Mouse (Mus musculus): Measurements from ENCODE around the gene Scn3b. TPM values are rescaled to one million over a fixed set of nuclear protein-coding genes. Genes with fewer than 3 reads are reported as not detected.

The Scn3b gene
- polyA plus RNA-seq, 1 experiment from 2014 or later, result 86.5 TPM

DNA sequence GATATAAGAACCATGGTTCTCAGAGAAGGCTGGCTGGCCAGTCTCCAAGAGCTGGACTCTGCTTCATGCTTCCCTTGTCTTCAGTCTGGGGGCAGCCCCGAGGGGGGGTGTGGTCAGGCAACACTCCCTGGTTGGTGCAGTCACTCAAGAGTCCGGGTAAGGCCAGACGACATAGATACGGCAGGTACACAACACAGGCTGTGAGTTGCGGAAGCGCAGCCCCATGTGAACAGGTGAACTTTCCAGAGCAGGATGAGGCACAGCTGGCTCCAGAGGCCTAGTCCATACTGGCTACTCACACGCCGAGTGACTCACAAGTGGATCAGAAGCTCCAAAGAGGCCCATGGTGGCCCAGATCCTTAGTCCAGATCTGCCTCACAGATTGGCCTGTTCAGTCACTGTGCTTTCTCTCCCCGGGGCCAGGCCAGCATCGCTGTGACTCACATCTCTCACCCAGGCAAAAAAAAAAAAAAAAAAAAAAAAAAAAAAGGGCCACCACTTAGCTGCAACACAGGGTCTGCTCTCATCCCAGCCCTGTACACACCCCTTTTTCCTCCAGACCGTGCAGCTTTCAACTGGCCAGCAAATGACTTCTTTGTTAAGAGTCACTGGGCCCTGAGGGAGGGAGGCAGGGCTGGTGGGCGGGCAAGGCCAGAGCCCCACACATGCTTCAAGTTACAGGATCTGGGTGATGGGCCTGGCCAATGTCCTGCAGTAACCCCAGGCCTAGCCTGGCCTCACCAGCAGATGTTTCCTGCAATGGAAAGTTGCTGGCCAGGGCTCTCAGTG lies 52.1 kb downstream of the Scn3b start:
- no peaks in the 10 kb centered on the region for H3K4me1 ChIP-seq (replicated peaks)
- no peaks in the 10 kb centered on the region for H3K27me3 ChIP-seq
- 50% methylated on average over 12 of the region's 12 CpGs for WGBS
- H3K27ac ChIP-seq, result no peak overlapping the region
- no peaks in the 10 kb centered on the region for H3K9me3 ChIP-seq
- peaks cover 24% of the 10 kb centered on the region for H3K36me3 ChIP-seq
- H3K4me3 ChIP-seq (replicated peaks), result no peak overlapping the region
- ATAC-seq, result 0 out of 2 replicates have a peak, but pooled peaks have one; percentile 25
- H3K9ac ChIP-seq (replicated peaks), result no peak overlapping the region
- no peak overlapping the region for H3K4me2 ChIP-seq (replicated peaks)

GRCm38 (mm10) chr9:40321668-40322003 lies 52.6 kb downstream of the Scn3b start:
- Histone ChIP-seq H3K4me2 (replicated peaks) (no peak overlapping the region), H3K27me3 (no peaks in the 10 kb centered on the region), H3K9me3 (no peaks in the 10 kb centered on the region), H3K4me3 (replicated peaks) (no peak overlapping the region), H3K36me3 (peaks cover 26% of the 10 kb centered on the region), H3K4me1 (replicated peaks) (no peaks in the 10 kb centered on the region), H3K9ac (replicated peaks) (no peak overlapping the region), H3K27ac (no peak overlapping the region)
- no peak for ATAC-seq
- WGBS, result 87% methylated on average over 3 of the region's 3 CpGs

DNA sequence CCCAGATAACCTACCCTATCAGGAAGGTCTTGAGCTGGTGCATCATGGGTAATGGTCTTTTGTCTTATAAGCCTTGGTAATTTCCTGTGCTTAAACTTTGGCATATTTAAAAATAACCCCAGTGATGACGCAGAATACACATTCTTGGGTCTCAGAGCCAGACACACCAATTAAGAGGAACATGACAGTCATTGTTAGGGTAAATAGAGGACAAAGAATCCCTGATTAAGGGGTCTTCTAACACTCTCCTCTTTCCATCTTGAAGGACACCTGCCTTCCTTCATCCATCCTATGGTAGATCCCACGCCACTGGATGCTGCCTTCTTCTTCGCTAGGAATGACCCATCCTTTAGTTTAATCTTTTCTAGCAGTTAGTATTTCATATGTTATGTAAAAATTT lies 53.4 kb downstream of the Scn3b start:
- peaks cover 24% of the 10 kb centered on the region for H3K36me3 ChIP-seq
- no peak overlapping the region for H3K4me2 ChIP-seq (replicated peaks)
- no peak overlapping the region for H3K4me3 ChIP-seq (replicated peaks)
- no peak overlapping the region for H3K9ac ChIP-seq (replicated peaks)
- no peak overlapping the region for H3K27ac ChIP-seq
- 97% methylated on average over 3 of the region's 3 CpGs for WGBS
- H3K9me3 ChIP-seq, result no peaks in the 10 kb centered on the region
- H3K27me3 ChIP-seq, result no peaks in the 10 kb centered on the region
- H3K4me1 ChIP-seq (replicated peaks), result no peaks in the 10 kb centered on the region
- no peak for ATAC-seq

DNA sequence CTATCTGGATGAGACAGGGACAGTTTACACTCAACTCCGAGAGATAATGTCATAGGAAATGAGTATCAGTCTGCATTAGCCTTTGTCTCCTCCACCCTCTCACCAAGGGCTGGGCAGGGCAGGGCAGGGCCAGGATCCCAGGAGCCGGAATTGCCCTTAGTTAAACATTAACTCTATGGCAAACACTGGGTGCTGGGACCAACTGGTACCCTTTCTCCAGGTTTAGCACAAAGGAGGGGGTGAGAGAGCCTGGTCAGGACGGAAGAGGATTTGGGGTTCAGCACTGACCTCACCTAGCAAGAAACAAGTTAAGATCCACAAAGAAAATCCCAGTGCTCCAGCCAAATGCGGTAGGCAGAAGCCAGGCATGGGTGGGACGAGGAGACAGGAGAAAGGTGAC lies 54.2 kb downstream of the Scn3b start:
- ATAC-seq, result no peak
- Histone ChIP-seq H3K9me3 (no peaks in the 10 kb centered on the region), H3K36me3 (peaks cover 28% of the 10 kb centered on the region), H3K4me1 (replicated peaks) (no peaks in the 10 kb centered on the region), H3K4me3 (replicated peaks) (no peak overlapping the region), H3K27me3 (no peaks in the 10 kb centered on the region), H3K27ac (no peak overlapping the region), H3K4me2 (replicated peaks) (no peak overlapping the region), H3K9ac (replicated peaks) (no peak overlapping the region)
- WGBS, result 94% methylated on average over 5 of the region's 5 CpGs

DNA sequence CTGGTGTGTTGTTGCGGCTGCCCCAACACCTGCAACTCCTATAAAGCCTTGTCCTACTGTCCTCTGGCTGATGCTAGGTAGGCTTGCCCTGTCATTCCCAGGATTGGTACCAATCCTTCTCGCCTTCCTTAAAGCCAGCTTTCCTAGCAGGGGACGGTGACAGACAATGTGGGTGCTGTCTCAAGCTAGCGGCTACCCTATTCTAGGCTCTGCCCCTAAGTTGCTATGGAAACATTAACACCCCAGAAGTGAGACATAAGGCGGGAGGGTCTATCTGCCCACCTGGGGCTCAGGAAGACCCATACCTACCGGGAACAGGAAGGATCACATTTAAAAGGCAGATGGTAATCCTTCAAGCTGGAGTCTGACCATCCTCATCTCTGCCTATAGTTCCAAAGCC lies 54.8 kb downstream of the Scn3b start:
- Histone ChIP-seq H3K27ac (no peak overlapping the region), H3K4me2 (replicated peaks) (no peak overlapping the region), H3K4me3 (replicated peaks) (no peak overlapping the region), H3K4me1 (replicated peaks) (no peaks in the 10 kb centered on the region), H3K9ac (replicated peaks) (no peak overlapping the region), H3K36me3 (peaks cover 32% of the 10 kb centered on the region), H3K9me3 (no peaks in the 10 kb centered on the region), H3K27me3 (no peaks in the 10 kb centered on the region)
- WGBS, result 84% methylated on average over 6 of the region's 6 CpGs
- no peak for ATAC-seq

DNA sequence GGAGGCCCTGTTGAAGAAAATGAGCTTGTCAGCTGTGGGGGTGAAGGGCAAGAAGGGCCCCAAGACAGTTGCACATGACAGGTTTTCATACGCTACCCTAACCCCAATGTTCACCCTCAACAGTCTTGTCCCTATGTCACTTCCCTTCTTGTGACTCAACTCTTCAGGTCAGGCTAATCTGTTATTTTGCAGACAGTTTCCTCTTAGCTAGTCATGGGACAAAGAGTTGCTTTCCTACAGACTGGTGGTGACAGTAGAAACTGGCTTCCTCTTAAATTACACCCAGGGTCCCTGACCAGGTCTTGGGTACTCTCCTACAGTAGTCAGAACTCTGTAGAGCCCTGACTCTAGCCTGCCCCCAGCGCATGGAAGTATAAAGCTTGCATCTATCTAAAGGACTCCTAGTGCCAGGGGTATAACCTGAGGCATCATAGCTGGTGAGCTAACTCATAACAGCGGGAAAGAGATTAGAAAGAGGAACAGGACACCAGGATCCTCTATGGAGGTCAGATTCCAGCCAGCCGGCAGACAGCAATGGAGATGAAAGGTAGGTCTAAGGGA lies 55.3 kb downstream of the Scn3b start:
- WGBS, result 89% methylated on average over 4 of the region's 4 CpGs
- H3K36me3 ChIP-seq, result peaks cover 32% of the 10 kb centered on the region
- H3K9ac ChIP-seq (replicated peaks), result no peak overlapping the region
- H3K9me3 ChIP-seq, result no peaks in the 10 kb centered on the region
- H3K27ac ChIP-seq, result no peak overlapping the region
- H3K4me1 ChIP-seq (replicated peaks), result no peaks in the 10 kb centered on the region
- no peaks in the 10 kb centered on the region for H3K27me3 ChIP-seq
- no peak overlapping the region for H3K4me3 ChIP-seq (replicated peaks)
- H3K4me2 ChIP-seq (replicated peaks), result no peak overlapping the region
- ATAC-seq, result no peak

DNA sequence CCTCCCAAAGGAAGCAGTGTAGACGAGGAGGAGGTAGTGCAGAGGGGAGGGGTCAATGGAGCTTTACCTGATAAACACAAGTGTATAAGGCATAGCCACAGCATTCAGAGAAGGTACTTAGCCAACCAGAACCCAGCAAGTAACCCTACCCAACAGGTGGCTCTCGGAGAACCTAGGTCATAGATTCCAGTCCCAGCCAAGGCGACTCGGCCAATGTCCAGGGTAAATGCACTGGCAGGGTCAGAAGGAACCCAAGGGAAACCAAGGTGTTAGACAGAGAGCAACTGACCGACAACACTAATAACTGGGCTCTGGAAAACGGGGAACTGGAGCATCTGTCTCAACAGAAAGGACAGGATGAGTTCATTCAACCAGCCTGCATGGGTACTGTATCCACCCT lies 55.8 kb downstream of the Scn3b start:
- H3K27me3 ChIP-seq, result no peaks in the 10 kb centered on the region
- peaks cover 32% of the 10 kb centered on the region for H3K36me3 ChIP-seq
- no peak overlapping the region for H3K27ac ChIP-seq
- H3K4me2 ChIP-seq (replicated peaks), result no peak overlapping the region
- no peak for ATAC-seq
- no peak overlapping the region for H3K4me3 ChIP-seq (replicated peaks)
- no peaks in the 10 kb centered on the region for H3K9me3 ChIP-seq
- H3K4me1 ChIP-seq (replicated peaks), result no peaks in the 10 kb centered on the region
- no peak overlapping the region for H3K9ac ChIP-seq (replicated peaks)
- 92% methylated on average over 6 of the region's 6 CpGs for WGBS

DNA sequence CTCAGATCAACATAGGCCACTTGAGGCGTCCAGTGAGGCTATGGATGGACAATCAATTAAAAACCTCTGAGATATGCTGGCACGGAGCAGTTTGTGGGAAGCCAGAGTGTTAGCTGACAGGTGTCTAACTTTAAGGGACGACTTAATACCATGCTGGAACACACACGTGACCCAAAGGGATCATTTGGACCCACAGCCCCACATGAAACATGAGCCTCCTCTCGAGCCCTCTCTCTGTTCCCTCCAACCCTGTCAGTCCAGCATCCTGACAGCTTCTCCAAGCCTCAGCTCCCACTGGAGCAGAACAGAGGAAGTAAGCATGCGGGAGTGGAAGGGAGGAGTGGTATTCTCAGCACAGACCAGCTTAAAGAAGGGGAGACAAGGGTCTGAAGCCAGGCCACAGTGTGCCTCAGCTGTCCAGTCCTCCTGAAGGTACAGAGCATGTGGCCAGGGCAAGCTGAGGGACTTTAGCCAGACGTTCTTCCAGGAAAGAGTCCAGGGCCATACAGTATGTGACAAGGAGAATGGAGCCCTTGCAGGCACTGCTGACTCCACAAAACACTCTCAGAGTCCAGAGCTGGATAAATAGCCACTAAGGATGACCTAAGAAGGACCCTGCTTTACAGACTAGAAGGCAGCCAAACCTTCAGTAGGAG lies 57.4 kb downstream of the Scn3b start:
- Histone ChIP-seq H3K27me3 (no peaks in the 10 kb centered on the region), H3K9ac (replicated peaks) (no peak overlapping the region), H3K4me1 (replicated peaks) (0 out of 2 replicates have a peak, but pooled peaks cover 3% of the 10 kb centered on the region), H3K4me3 (replicated peaks) (no peak overlapping the region), H3K36me3 (peaks cover 37% of the 10 kb centered on the region), H3K9me3 (no peaks in the 10 kb centered on the region), H3K27ac (no peak overlapping the region), H3K4me2 (replicated peaks) (no peak overlapping the region)
- ATAC-seq, result no peak
- 67% methylated on average over 7 of the region's 7 CpGs for WGBS

GRCm38 (mm10) chr9:40330609-40331382 lies 61.8 kb downstream of the Scn3b start:
- no peaks in the 10 kb centered on the region for H3K27me3 ChIP-seq

DNA sequence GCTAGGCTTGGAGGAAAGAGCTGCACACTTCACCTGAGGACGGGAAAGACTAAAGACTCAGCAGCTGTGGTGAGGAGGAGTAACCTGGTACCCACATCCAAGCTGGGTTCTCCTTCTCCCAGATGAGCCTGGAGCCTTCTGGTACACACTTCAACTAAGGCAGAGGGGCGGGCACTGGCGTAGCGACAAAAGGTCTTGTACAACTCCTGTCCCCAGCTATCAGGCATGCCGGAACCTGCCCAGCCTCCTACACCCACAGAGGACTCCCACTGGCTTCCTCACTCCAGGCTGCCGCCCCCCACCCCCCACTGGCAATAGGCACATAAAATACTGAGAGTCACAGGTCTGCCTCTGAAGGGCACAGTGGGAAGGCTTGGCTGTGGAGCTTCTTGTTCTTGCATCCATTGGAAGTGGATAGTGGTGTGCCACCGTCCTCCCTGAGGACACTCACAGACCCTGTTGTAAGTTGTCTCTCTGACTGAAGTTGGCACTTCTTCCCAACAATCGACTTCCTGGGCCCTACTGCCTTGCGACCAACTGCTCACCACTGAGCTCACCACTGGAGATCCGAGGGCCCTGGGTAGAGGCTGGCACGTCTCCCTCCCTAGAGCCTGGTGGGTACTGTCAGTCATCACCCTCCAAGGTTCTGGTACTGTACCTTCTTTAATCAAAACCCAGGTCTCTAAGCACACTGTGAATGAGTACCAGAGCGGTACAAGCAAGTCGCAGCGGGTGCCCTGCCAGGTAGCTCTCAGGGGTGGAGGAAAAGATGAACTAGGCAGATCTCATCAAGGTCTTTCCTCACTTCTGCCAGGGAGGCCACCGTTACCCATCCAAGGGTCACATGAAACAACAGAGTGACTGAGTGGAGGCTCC lies 62.6 kb downstream of the Scn3b start:
- peaks cover 32% of the 10 kb centered on the region for H3K36me3 ChIP-seq
- H3K9me3 ChIP-seq, result no peaks in the 10 kb centered on the region
- H3K9ac ChIP-seq (replicated peaks), result no peak overlapping the region
- WGBS, result 93% methylated on average over 15 of the region's 15 CpGs
- H3K4me1 ChIP-seq (replicated peaks), result peaks cover 6% of the 10 kb centered on the region
- H3K27me3 ChIP-seq, result no peaks in the 10 kb centered on the region
- H3K4me3 ChIP-seq (replicated peaks), result no peak overlapping the region
- no peak overlapping the region for H3K4me2 ChIP-seq (replicated peaks)
- no peak for ATAC-seq
- H3K27ac ChIP-seq, result no peak overlapping the region

More at GRCm38 (mm10) chr9:40330609-40331382, 61.8 kb downstream of the Scn3b start:
- H3K36me3 ChIP-seq, result peaks cover 38% of the 10 kb centered on the region
- ATAC-seq, result peak; percentile 92
- 59% methylated on average over 19 of the region's 19 CpGs for WGBS
- H3K27ac ChIP-seq, result no peak overlapping the region
- H3K4me3 ChIP-seq (replicated peaks), result no peak overlapping the region
- H3K4me1 ChIP-seq (replicated peaks), result 0 out of 2 replicates have a peak, but pooled peaks cover 3% of the 10 kb centered on the region
- no peak overlapping the region for H3K9ac ChIP-seq (replicated peaks)
- H3K4me2 ChIP-seq (replicated peaks), result no peak overlapping the region
- H3K9me3 ChIP-seq, result no peaks in the 10 kb centered on the region

DNA sequence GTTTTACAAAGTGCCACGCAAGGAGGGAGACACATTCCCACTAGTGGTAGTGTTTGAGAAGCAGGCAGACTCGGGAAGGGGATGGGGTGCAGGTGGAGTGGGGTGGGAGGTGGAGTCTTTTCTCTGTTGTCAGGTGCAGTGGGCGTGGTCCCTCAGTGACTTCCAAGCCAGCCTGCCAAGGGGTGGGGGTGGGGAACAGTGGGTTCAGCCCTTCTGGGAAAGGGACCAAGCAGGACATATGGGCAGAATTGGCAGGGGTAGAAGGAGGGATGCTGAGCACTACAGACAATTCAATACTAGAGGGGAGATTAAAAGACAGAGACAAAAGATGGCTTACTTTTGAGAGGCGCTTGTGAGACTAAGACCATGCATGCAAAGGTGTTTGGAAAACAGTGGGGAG lies 63.3 kb downstream of the Scn3b start:
- H3K27ac ChIP-seq, result no peak overlapping the region
- H3K27me3 ChIP-seq, result no peaks in the 10 kb centered on the region
- WGBS, result 86% methylated on average over 4 of the region's 4 CpGs
- H3K36me3 ChIP-seq, result peaks cover 27% of the 10 kb centered on the region; the same call in 1 of the 2 replicates
- ATAC-seq, result no peak
- no peaks in the 10 kb centered on the region for H3K9me3 ChIP-seq
- H3K4me2 ChIP-seq (replicated peaks), result no peak overlapping the region
- H3K9ac ChIP-seq (replicated peaks), result no peak overlapping the region
- H3K4me3 ChIP-seq (replicated peaks), result no peak overlapping the region
- H3K4me1 ChIP-seq (replicated peaks), result peaks cover 13% of the 10 kb centered on the region
